Mouse (Mus musculus) stomach, embryonic 14.5 days (tissue): ENCODE results near the gene Hist1h2bk. TPM values are rescaled to one million over a fixed set of nuclear protein-coding genes. Genes with fewer than 3 reads are reported as not detected.

ENCODE experiments used
- microRNA-seq: library from miRNA; unstranded; fragments of <30 nt; microRNA quantifications from one replicate; pipeline ENCODE4, GENCODE M21; 2016
- polyA plus RNA-seq: library from polyadenylated mRNA; unstranded; fragments of >200 nt; fragmentation: Nextera tagmentation; extraction: Ambion mirVana; gene quantifications from 2 replicates; pipeline ENCODE4 v1.2.1, GENCODE M21; 2014

Gene Hist1h2bk
- polyA plus RNA-seq, 1 experiment from 2014 or later = 7.5 TPM

Small RNA genes within 50 kb of the gene (microRNA-seq; reads per million reads assigned to microRNA genes)
- gene Gm26300 (not detected), gene Gm44390 (not detected), gene Gm44486 (not detected)

Other genes with a start within 250 kb of the Hist1h2bk start
- 11.4 TPM in 1 of 2 replicates, not detected in the other for gene Hist1h2an, start 248.7 kb upstream of the Hist1h2bk start, polyA plus RNA-seq
- 1.4 and 1.8 TPM in 2 replicates for gene Hist1h2bp, start 248.4 kb upstream of the Hist1h2bk start, polyA plus RNA-seq
- gene Hist1h2bq, start 225.7 kb upstream of the Hist1h2bk start, polyA plus RNA-seq = 17.5 and 19.7 TPM in 2 replicates
- gene Hist1h2ao, start 225.4 kb upstream of the Hist1h2bk start, polyA plus RNA-seq = not detected in 2 replicates
- gene Hist1h4m, start 224.1 kb upstream of the Hist1h2bk start, polyA plus RNA-seq = not detected in 2 replicates
- gene Hist1h4n, start 203.7 kb upstream of the Hist1h2bk start, polyA plus RNA-seq = 18.2 and 28.4 TPM in 2 replicates
- gene Hist1h2ap, start 202.4 kb upstream of the Hist1h2bk start, polyA plus RNA-seq = 3,565 and 4,516 TPM in 2 replicates
- gene Hist1h2br, start 202.1 kb upstream of the Hist1h2bk start, polyA plus RNA-seq = 24.3 and 25.5 TPM in 2 replicates
- gene Zfp184, start 90.8 kb upstream of the Hist1h2bk start, polyA plus RNA-seq = 16.5 and 16.8 TPM in 2 replicates
- gene Pom121l2, start 54.7 kb upstream of the Hist1h2bk start, polyA plus RNA-seq = not detected in 2 replicates
- gene Prss16, start 26.1 kb upstream of the Hist1h2bk start, polyA plus RNA-seq = 0.15 and 0.75 TPM in 2 replicates
- 10.3 and 12.7 TPM in 2 replicates for gene Hist1h2ah, start 302 bp upstream of the Hist1h2bk start, polyA plus RNA-seq
- 19.1 and 22.4 TPM in 2 replicates for gene Hist1h4i, start 5.5 kb downstream of the Hist1h2bk start, polyA plus RNA-seq
- gene Hist1h2ag, start 7.1 kb downstream of the Hist1h2bk start, polyA plus RNA-seq = 43.8 and 54.9 TPM in 2 replicates
- 8.6 and 12.4 TPM in 2 replicates for gene Hist1h2bj, start 7.3 kb downstream of the Hist1h2bk start, polyA plus RNA-seq
- gene Vmn1r188, start 48.6 kb downstream of the Hist1h2bk start, polyA plus RNA-seq = not detected in 2 replicates
- not detected in 2 replicates for gene Vmn1r189, start 70.0 kb downstream of the Hist1h2bk start, polyA plus RNA-seq
- gene Vmn1r191, start 148.1 kb downstream of the Hist1h2bk start, polyA plus RNA-seq = not detected in 2 replicates
- gene Vmn1r192, start 155.3 kb downstream of the Hist1h2bk start, polyA plus RNA-seq = not detected in 2 replicates
- gene Vmn1r193, start 187.3 kb downstream of the Hist1h2bk start, polyA plus RNA-seq = not detected in 2 replicates
- gene Vmn1r194, start 208.3 kb downstream of the Hist1h2bk start, polyA plus RNA-seq = not detected in 2 replicates
- gene Vmn1r195, start 234.7 kb downstream of the Hist1h2bk start, polyA plus RNA-seq = not detected in 2 replicates